ENCODE assay signal across 8 mouse cellular contexts in genomic region chr7:97977463-97977862, GRCm38 (mm10). TPM values are rescaled to one million over a fixed set of nuclear protein-coding genes. Genes with fewer than 3 reads are reported as not detected.
DNase-seq lines count a peak whose midpoint lies in the region; ATAC-seq and TF ChIP-seq lines count a peak whose summit lies in the region.

No protein-coding gene starts in this region.

- ATAC-seq in forebrain, embryonic 11.5 days (replicated peaks; ENCODE audit: low FRiP score) = 0 out of 2 replicates have a peak, but pooled peaks have one; percentile 44
- ATAC-seq in hindbrain, postnatal 0 days = peak; percentile 79
- ATAC-seq in megakaryocyte-erythroid progenitor cell, adult 5-6 weeks (replicated peaks; ENCODE audit: low FRiP score, low TSS enrichment, poor library complexity, severe bottlenecking) = peak; percentile 75

- no peak overlapping the region for H3K4me2 ChIP-seq in forebrain, embryonic 11.5 days (ENCODE audit: low read depth, low read length, severe bottlenecking)
- H3K4me2 ChIP-seq in hindbrain, postnatal 0 days (ENCODE audit: low read depth, low read length) = no peak overlapping the region

- WGBS in forebrain, embryonic 11.5 days = 29% methylated on average over 1 of the region's 1 CpGs
- WGBS in hindbrain, postnatal 0 days = 11% methylated on average over 1 of the region's 1 CpGs

- intact Hi-C loops in heart, postnatal 25 days (cut with DNase I) = loop anchor here (1.0 kb wide), 1 partner anchor 232 kb away; no protein-coding TSS in a partner anchor

- H3K27ac ChIP-seq in forebrain, embryonic 11.5 days (ENCODE audit: low read depth, low read length) = no peak overlapping the region
- H3K27ac ChIP-seq in hindbrain, postnatal 0 days = no peak overlapping the region

- no peaks in the 10 kb centered on the region for H3K9me3 ChIP-seq in forebrain, embryonic 11.5 days (ENCODE audit: control insufficient read depth, low read length)
- H3K9me3 ChIP-seq in hindbrain, postnatal 0 days (ENCODE audit: low read length) = no peaks in the 10 kb centered on the region

- H3K4me1 ChIP-seq in forebrain, embryonic 11.5 days (replicated peaks; ENCODE audit: control insufficient read depth, insufficient read depth, low read length) = no peaks in the 10 kb centered on the region
- H3K4me1 ChIP-seq in hindbrain, postnatal 0 days (ENCODE audit: insufficient read depth, low read length) = no peaks in the 10 kb centered on the region

- DNase-seq in heart, adult 9 months (ENCODE audit: low spot score in 2 of 2) = peak; percentile 3 to 10
- DNase-seq in heart, postnatal 25 days (ENCODE audit: low spot score) = no peak
- DNase-seq in brain, adult 2 months (ENCODE audit: low read depth, low spot score) = peak; percentile 89
- peak; percentile 66 for DNase-seq in forebrain, embryonic 11.5 days (ENCODE audit: low spot score)
- peak; percentile 88 for DNase-seq in hindbrain, postnatal 0 days (ENCODE audit: low spot score)
- DNase-seq in left cerebral cortex, adult 11 months (ENCODE audit: low spot score) = peak; percentile 47
- peak; percentile 55 for DNase-seq in skeletal muscle tissue, adult 2 months (ENCODE audit: low read depth, low spot score)

- no peaks in the 10 kb centered on the region for H3K36me3 ChIP-seq in forebrain, embryonic 11.5 days (ENCODE audit: control insufficient read depth, insufficient read depth, low read length)
- no peaks in the 10 kb centered on the region for H3K36me3 ChIP-seq in hindbrain, postnatal 0 days (ENCODE audit: insufficient read depth, low read length)

- H3K4me3 ChIP-seq in forebrain, embryonic 11.5 days (ENCODE audit: low read depth, low read length) = no peak overlapping the region
- no peak overlapping the region for H3K4me3 ChIP-seq in hindbrain, postnatal 0 days (ENCODE audit: low read length)

- H3K9ac ChIP-seq in forebrain, embryonic 11.5 days (ENCODE audit: low read length) = no peak overlapping the region
- H3K9ac ChIP-seq in hindbrain, postnatal 0 days (replicated peaks; ENCODE audit: low read length) = no peak overlapping the region

- TF ChIP-seq CTCF in hindbrain, postnatal 0 days (IDR thresholded peaks at IDR 0.05; ENCODE audit: low read depth) = peak; percentile 91

- H3K27me3 ChIP-seq in forebrain, embryonic 11.5 days (ENCODE audit: control insufficient read depth, insufficient read depth, low read length) = no peaks in the 10 kb centered on the region
- no peaks in the 10 kb centered on the region for H3K27me3 ChIP-seq in hindbrain, postnatal 0 days (ENCODE audit: insufficient read depth, low read length)

RNA-seq across cellular contexts. Expression of gene Gdpd4, which starts 57.7 kb away (rescaled TPM):
- not detected for total RNA-seq in heart, postnatal 25 days (2021)
- not detected in 2 replicates for polyA plus RNA-seq in forebrain, embryonic 11.5 days (2014; fragmentation: Nextera tagmentation; extraction: Ambion mirVana)
- total RNA-seq in hindbrain, postnatal 0 days (2014; rRNA removed) = not detected in 2 replicates
- not detected in 2 replicates for polyA plus RNA-seq in hindbrain, postnatal 0 days (2015; fragmentation: Nextera tagmentation; extraction: Ambion mirVana)
- total RNA-seq in megakaryocyte-erythroid progenitor cell, adult 5-6 weeks (2014; fragmentation: Nextera tagmentation) = not detected in 2 replicates
- total RNA-seq in megakaryocyte-erythroid progenitor cell, adult 5-6 weeks (2017) = not detected in 2 replicates
